Comparison of ENCODE assay signal across 28 mouse cellular contexts in genomic region chr1:33995386-33995785, GRCm38 (mm10).
"Had no signal": no experiment of that assay in that cellular context is flagged by ENCODE, and none has a peak within 500 bp of the region (broad histone marks: within the 10 kb centered on the region; RNA-seq: fewer than 3 reads in every experiment).

No protein-coding gene starts in this region.

- H3K4me2 ChIP-seq: embryonic facial prominence, embryonic 12.5 days; embryonic facial prominence, embryonic 13.5 days; embryonic facial prominence, embryonic 15.5 days; forebrain, embryonic 12.5 days; forebrain, embryonic 13.5 days; forebrain, embryonic 15.5 days had no signal

- H3K36me3 ChIP-seq: embryonic facial prominence, embryonic 10.5 days; embryonic facial prominence, embryonic 12.5 days; embryonic facial prominence, embryonic 13.5 days; embryonic facial prominence, embryonic 15.5 days; forebrain, embryonic 10.5 days; forebrain, embryonic 12.5 days; forebrain, embryonic 15.5 days had no signal

- DNase-seq: cerebellum, adult 2 months; cerebellum, adult 8-10 months; cerebellum, adult 9-10 months; cerebellum, adult 9-11 months; cerebellum, postnatal 10 days; cerebellum, postnatal 14 days; cerebellum, postnatal 25 days; cerebellum, postnatal 36 days; embryo, embryonic 11 days; forebrain, postnatal 0 days; gastrocnemius, adult 2 months; gastrocnemius, postnatal 10 days; gastrocnemius, postnatal 14 days; gastrocnemius, postnatal 25 days; gastrocnemius, postnatal 36 days; heart, adult 18-20 months; heart, adult 2 months had no signal

- H3K27me3 ChIP-seq: embryonic facial prominence, embryonic 12.5 days; embryonic facial prominence, embryonic 13.5 days; embryonic facial prominence, embryonic 15.5 days; forebrain, embryonic 12.5 days; forebrain, embryonic 13.5 days; forebrain, embryonic 15.5 days had no signal

- H3K9me3 ChIP-seq: embryonic facial prominence, embryonic 10.5 days; embryonic facial prominence, embryonic 12.5 days; embryonic facial prominence, embryonic 13.5 days; embryonic facial prominence, embryonic 15.5 days; forebrain, embryonic 10.5 days; forebrain, embryonic 12.5 days; forebrain, embryonic 13.5 days; forebrain, embryonic 15.5 days had no signal

- H3K4me1 ChIP-seq: embryonic facial prominence, embryonic 12.5 days; embryonic facial prominence, embryonic 15.5 days; forebrain, embryonic 12.5 days; forebrain, embryonic 15.5 days had no signal

- H3K9ac ChIP-seq: embryonic facial prominence, embryonic 12.5 days; embryonic facial prominence, embryonic 13.5 days; embryonic facial prominence, embryonic 15.5 days; forebrain, embryonic 12.5 days; forebrain, embryonic 13.5 days; forebrain, embryonic 15.5 days; forebrain, postnatal 0 days had no signal

- H3K4me3 ChIP-seq: embryonic facial prominence, embryonic 10.5 days; embryonic facial prominence, embryonic 12.5 days; embryonic facial prominence, embryonic 13.5 days; embryonic facial prominence, embryonic 15.5 days; erythroblast, embryonic 14.5 days; forebrain, embryonic 10.5 days; forebrain, embryonic 12.5 days; forebrain, embryonic 13.5 days; forebrain, embryonic 15.5 days; gastrocnemius, adult 2 months; heart, adult 2 months had no signal

- H3K27ac ChIP-seq: embryonic facial prominence, embryonic 10.5 days; embryonic facial prominence, embryonic 12.5 days; embryonic facial prominence, embryonic 13.5 days; embryonic facial prominence, embryonic 15.5 days; forebrain, embryonic 10.5 days; forebrain, embryonic 12.5 days; forebrain, embryonic 13.5 days; forebrain, embryonic 15.5 days; gastrocnemius, adult 2 months; heart, adult 2 months had no signal

- ATAC-seq: forebrain, embryonic 13.5 days; forebrain, embryonic 14.5 days; forebrain, embryonic 15.5 days; forebrain, embryonic 16.5 days; forebrain, postnatal 0 days had no signal
